Mouse (Mus musculus) layer of hippocampus, adult 8-10 months (tissue): ENCODE data around the gene Bcl9. TPM values are rescaled to one million over a fixed set of nuclear protein-coding genes. Genes with fewer than 3 reads are reported as not detected.
A peak's percentile ranks its signal among the peaks of the same experiment; 100 is the strongest.

Source experiments
- DNase-seq, 2 experiments: peaks; one replicate each; pipeline ENCODE4 v3.0.0; 2022; ENCODE audit warnings: low spot score in 2 of 2
- total RNA-seq, 4 experiments: library from RNA; stranded (reverse); gene quantifications; 2 replicates each; pipeline ENCODE4 v1.2.4; 2022

Gene Bcl9
- 10 to 100 TPM; 59.3 to 69.9 (median 65.3) TPM for total RNA-seq

- peak; percentile 86 to 87 for DNase-seq
Observed at GRCm38 (mm10) chr3:97297553-97298432, at the start of gene Bcl9. TSS of gene Bcl9 (minus strand) at chr3:97297917.

GRCm38 (mm10) chr3:97339193-97339576, 41.5 kb upstream of the Bcl9 start:
- no peak for DNase-seq

DNA sequence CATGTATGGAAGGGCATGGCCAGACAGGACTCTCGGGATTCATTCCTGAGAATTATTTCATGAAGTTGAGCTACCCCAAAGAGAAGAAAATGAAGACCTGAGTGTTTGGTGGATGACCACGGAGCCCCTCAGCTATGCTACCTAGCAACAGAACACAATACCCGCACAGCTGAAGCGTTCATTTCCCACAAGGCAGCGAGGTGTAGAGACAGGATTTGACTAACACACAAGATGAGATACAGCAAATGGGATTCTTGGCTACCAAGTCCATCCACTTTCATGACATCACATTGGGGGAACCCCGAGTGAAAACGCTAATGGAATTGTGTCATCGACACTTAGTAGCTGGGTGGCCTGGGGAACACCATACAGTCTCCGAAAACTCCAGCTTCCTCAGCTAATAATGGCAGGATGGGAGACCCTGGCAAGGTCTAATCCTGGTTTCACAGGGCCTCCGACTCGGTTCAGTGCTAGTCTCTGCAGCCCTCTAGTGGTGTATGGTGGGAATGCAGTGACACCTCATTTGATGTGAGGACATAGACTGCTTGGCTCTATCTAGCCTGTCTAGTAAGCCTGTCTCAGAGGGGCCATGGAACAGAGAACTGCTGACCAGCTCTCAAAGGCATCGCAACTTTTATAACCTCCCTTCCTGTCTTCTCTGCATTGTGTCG, 40.9 kb upstream of the Bcl9 start:
- DNase-seq = peak; percentile 77 to 94

- peak in 1 of 2 experiments; percentile 47 for DNase-seq
Observed at GRCm38 (mm10) chr3:97337306-97337705, 39.6 kb upstream of the Bcl9 start.

DNA sequence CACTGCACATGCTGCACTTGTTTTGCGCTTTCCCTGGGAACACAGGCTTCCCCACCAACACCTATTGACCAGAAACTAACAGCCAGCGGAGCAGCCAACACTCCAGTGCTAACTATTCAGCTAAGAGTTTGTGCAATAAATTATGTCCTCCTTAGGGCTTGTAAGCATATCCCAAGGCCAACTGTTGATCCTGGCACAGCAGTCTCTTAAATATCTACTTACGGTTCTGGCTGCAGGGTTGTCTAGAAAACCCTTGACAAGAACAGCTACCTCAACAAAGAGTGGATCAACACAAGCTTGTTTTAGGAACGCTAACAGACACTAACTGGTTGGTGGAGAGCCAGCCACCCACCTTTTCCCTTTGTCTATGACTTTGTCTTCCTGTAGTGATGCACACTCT, 38.6 kb upstream of the Bcl9 start:
- DNase-seq = no peak

GRCm38 (mm10) chr3:97334618-97335017, 36.9 kb upstream of the Bcl9 start:
- peak in 1 of 2 experiments; percentile 38 for DNase-seq

GRCm38 (mm10) chr3:97332172-97332571, 34.5 kb upstream of the Bcl9 start:
- DNase-seq = no peak

GRCm38 (mm10) chr3:97327809-97328208, 30.1 kb upstream of the Bcl9 start:
- no peak for DNase-seq

DNA sequence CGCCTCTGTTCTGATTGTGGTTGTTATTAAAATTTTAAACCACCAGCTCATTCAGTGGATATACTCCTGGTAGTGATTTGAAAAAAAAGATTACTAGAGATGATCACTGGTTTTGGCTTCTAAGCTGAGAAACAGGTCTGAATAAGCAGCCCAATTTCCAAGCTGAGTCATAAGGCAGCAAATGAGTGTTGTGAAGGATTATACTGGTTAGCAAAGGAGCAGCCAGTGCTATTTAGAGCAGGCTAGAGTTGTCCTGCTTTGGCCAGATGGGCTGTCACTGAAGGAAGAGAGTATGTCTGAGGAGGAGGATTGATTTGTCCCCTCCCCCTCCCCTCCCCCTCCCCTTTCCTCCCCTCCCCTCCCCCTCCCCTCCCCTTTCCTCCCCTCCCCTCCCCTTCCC, 29.6 kb upstream of the Bcl9 start:
- no peak for DNase-seq

DNA sequence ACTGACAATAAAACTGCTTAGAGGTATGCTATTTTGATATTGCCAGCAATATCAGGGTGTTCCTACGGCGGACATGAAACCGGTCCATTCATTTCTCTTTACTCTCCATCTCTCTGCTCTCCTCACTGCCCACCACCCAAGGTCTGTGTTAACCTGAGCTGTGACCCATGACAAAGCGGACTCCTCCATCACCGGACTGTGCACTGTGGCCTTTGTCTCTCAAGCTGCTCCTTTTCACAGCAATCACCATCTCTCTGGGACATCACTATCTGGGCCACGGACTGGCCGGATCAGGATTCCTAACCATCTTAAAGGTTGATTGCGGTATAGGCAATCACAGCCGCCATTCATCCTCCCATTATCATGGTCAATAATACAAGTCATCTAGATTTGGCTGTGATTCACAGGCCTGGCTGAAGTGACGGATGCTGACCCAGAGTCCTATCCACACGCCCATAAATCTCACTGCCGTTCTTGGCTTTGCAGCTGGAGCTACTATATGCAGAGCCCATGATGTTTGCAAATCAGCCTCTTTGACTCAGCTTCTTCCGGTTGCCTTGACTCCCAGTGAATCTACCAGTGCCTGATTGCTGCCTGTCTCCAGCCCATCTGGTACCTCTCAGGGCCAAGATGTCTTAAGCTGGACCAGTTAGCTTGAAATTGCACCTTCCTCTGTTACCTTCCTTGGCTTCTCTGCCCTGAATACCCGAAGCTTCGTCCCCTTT, 28.1 kb upstream of the Bcl9 start:
- DNase-seq = no peak

GRCm38 (mm10) chr3:97324046-97324445, 26.3 kb upstream of the Bcl9 start:
- no peak for DNase-seq

DNA sequence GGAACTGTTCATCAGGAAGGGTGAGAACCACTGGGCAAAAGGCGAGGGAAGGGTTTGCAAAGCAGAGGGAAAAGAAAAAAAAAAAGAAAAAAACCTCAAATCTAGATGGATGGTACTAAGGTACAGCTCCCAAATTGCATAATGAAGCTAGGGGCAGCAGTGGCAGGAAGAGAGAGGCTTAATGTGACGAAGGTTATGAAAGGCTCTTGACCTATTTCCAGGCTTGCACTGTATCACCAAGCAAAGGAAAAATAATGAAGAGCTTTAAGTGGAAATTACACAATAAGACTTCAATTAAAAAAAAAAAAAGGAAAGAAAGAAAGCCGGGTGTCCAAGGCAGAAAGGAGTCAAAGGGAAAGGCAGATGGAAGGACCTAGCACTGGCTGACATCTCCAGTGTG, 19.6 kb upstream of the Bcl9 start:
- no peak for DNase-seq

DNA sequence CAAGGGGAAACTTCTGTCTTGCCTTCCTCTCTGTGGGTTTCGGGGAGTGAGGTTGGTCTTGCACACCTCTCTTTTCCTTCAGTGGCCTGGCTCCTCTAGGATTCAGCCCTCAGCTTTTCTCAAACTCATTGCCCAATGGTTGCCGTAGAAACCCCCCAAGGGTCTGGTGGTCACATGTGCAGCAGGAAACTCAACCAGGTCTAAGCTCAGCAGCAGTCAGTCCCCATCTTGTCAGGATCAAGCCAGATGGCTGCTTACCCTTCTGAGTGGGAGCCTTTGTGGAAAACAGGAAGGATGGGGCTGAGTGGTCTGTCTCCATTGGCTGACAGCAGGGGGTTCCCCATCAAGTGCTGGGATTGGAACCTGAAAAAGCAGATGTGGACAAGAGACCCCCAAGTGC, 15.7 kb upstream of the Bcl9 start:
- no peak for DNase-seq

GRCm38 (mm10) chr3:97311998-97312397, 14.3 kb upstream of the Bcl9 start:
- DNase-seq = peak; percentile 51 to 60

GRCm38 (mm10) chr3:97309748-97310536, 12.2 kb upstream of the Bcl9 start:
- DNase-seq = no peak

DNA sequence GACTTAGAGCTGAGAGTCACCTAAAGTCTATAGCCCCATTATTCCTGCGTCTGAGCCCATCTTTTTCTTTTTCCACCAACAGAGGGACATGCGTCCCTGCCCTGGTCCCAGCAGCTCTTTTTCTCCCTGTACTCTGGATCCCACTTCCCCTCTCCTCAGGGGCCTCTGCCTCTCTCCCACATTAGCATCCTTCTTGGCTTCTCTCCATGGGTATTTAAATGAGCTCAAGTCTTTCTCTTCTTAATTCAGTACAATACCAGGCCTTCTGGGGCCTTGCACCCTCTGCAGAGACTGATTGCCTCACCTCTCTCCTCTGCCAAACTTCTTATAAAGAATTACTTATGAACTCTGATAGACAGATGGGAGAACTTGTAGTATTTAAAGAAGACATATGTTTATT, 10.7 kb upstream of the Bcl9 start:
- no peak for DNase-seq

DNA sequence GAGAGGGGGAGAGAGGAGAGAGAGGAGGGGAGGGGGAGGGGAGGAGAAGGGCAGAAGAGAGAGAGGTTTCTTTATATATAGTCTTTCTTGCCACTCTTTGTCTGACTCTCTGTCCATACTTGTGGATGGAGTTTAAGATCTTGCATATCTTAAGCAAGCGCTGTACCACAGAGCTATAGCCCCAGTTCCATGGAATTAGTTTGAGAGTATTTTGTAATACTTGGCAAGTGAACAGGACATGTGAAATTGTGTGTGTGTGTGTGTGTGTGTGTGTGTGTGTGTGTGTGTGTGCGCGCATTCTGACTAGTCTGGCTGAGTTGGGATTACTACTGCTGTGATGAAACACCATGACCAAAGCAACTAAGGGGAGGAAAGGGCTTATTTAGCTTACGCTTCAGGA, 8.2 kb upstream of the Bcl9 start:
- DNase-seq = no peak

GRCm38 (mm10) chr3:97301586-97301985, 3.9 kb upstream of the Bcl9 start:
- DNase-seq = no peak

- DNase-seq = no peak
Observed at GRCm38 (mm10) chr3:97300370-97300769, 2.7 kb upstream of the Bcl9 start.

- no peak for DNase-seq
Observed at GRCm38 (mm10) chr3:97299885-97300284, 2.2 kb upstream of the Bcl9 start.

GRCm38 (mm10) chr3:97298856-97299465, 1.2 kb upstream of the Bcl9 start:
- DNase-seq = no peak
